Mouse (Mus musculus) liver, embryonic 15.5 days (tissue): ENCODE data around the gene Htr2a. TPM values are rescaled to one million over a fixed set of nuclear protein-coding genes. Genes with fewer than 3 reads are reported as not detected.

ENCODE experiments used
- ATAC-seq: fragments of 200-750 bp; cut with Nextera tagmentation; 2 replicates; pipeline ENCODE4 v1.8.0; 2017; ENCODE audit warnings: moderate number of reproducible peaks, mild to moderate bottlenecking, moderate library complexity; ENCODE audit not compliant: insufficient read depth
- H3K27ac ChIP-seq: fragments of 300-500 bp; sonication (generic); replicated peaks from 2 replicates; pipeline ENCODE4 v1.5.1; 2015; ENCODE audit warnings: mild to moderate bottlenecking, inconsistent platforms
- H3K27me3 ChIP-seq: fragments of 300-500 bp; sonication (generic); 2 replicates; pipeline ENCODE4 v1.6.1; 2015; ENCODE audit warnings: mild to moderate bottlenecking, inconsistent platforms
- H3K36me3 ChIP-seq: fragments of 300-500 bp; sonication (generic); replicated peaks from 2 replicates; pipeline ENCODE4 v1.6.1; 2015; ENCODE audit warnings: moderate library complexity, mild to moderate bottlenecking, inconsistent platforms
- H3K4me1 ChIP-seq: fragments of 300-500 bp; sonication (generic); replicated peaks from 2 replicates; pipeline ENCODE4 v1.6.1; 2015; ENCODE audit warnings: inconsistent platforms
- H3K4me2 ChIP-seq: fragments of 300-500 bp; sonication (generic); 2 replicates; pipeline ENCODE4 v1.6.1; 2015; ENCODE audit warnings: moderate library complexity, mild to moderate bottlenecking, inconsistent platforms
- H3K4me3 ChIP-seq: fragments of 300-500 bp; sonication (generic); replicated peaks from 2 replicates; pipeline ENCODE4 v1.5.1; 2015; ENCODE audit warnings: mild to moderate bottlenecking, inconsistent platforms
- H3K9ac ChIP-seq: fragments of 300-500 bp; sonication (generic); 2 replicates; pipeline ENCODE4 v1.6.1; 2015; ENCODE audit warnings: moderate library complexity, mild to moderate bottlenecking, inconsistent platforms
- H3K9me3 ChIP-seq: fragments of 300-500 bp; sonication (generic); replicated peaks from 2 replicates; pipeline ENCODE4 v1.6.1; 2016; ENCODE audit warnings: inconsistent platforms
- WGBS: fragments of 180-500 bp; shearing (Covaris S2); methylation state at CpG from one replicate; pipeline ENCODE4 v1.1.7; 2015; ENCODE audit warnings: mixed read lengths; ENCODE audit not compliant: insufficient replicate concordance; 5-methylcytosine and 5-hydroxymethylcytosine counted together
- polyA plus RNA-seq: library from polyadenylated mRNA; unstranded; fragments of >200 nt; fragmentation: Nextera tagmentation; extraction: Ambion mirVana; gene quantifications from 2 replicates; pipeline ENCODE4 v1.2.1, GENCODE M21; 2015

Htr2a gene
- polyA plus RNA-seq, 1 experiment from 2014 or later = 0.20 TPM

- no peak overlapping the region for H3K27ac ChIP-seq
- no peaks in the 10 kb centered on the region for H3K9me3 ChIP-seq
- no peak overlapping the region for H3K4me2 ChIP-seq
- no peaks in the 10 kb centered on the region; the same call in 1 of the 2 replicates for H3K4me1 ChIP-seq
- H3K36me3 ChIP-seq = no peaks in the 10 kb centered on the region
- no peak overlapping the region for H3K9ac ChIP-seq
- WGBS = 48% methylated on average over 3 of the region's 3 CpGs
- H3K27me3 ChIP-seq = no peaks in the 10 kb centered on the region
- no peak overlapping the region for H3K4me3 ChIP-seq
- ATAC-seq = no peak
Measured at GRCm38 (mm10) chr14:74699241-74699640, 58.6 kb downstream of the Htr2a start.

GRCm38 (mm10) chr14:74703930-74704329 lies 63.3 kb downstream of the Htr2a start:
- no peak overlapping the region for H3K9ac ChIP-seq
- H3K9me3 ChIP-seq = no peaks in the 10 kb centered on the region
- H3K4me3 ChIP-seq = no peak overlapping the region
- WGBS = 31% methylated on average over 6 of the region's 6 CpGs
- H3K27me3 ChIP-seq = no peaks in the 10 kb centered on the region
- no peaks in the 10 kb centered on the region for H3K36me3 ChIP-seq
- no peak overlapping the region for H3K27ac ChIP-seq
- ATAC-seq = no peak
- H3K4me2 ChIP-seq = no peak overlapping the region
- no peaks in the 10 kb centered on the region; the same call in 1 of the 2 replicates for H3K4me1 ChIP-seq

GRCm38 (mm10) chr14:74709054-74709453 lies 68.4 kb downstream of the Htr2a start:
- Histone ChIP-seq H3K27me3 (no peaks in the 10 kb centered on the region), H3K4me1 (no peaks in the 10 kb centered on the region), H3K27ac (no peak overlapping the region), H3K9ac (no peak overlapping the region), H3K9me3 (no peaks in the 10 kb centered on the region), H3K4me3 (no peak overlapping the region), H3K36me3 (no peaks in the 10 kb centered on the region), H3K4me2 (no peak overlapping the region)
- no peak for ATAC-seq
- WGBS = 13% methylated on average over 3 of the region's 3 CpGs

- WGBS = 59% methylated on average over 3 of the region's 3 CpGs
- ATAC-seq = no peak
- H3K9ac ChIP-seq = no peak overlapping the region
- no peak overlapping the region for H3K27ac ChIP-seq
- no peak overlapping the region for H3K4me2 ChIP-seq
- peaks cover 3% of the 10 kb centered on the region; the same call in 1 of the 2 replicates for H3K27me3 ChIP-seq
- H3K9me3 ChIP-seq = no peaks in the 10 kb centered on the region
- no peaks in the 10 kb centered on the region for H3K36me3 ChIP-seq
- H3K4me3 ChIP-seq = no peak overlapping the region
- H3K4me1 ChIP-seq = no peaks in the 10 kb centered on the region
Measured at GRCm38 (mm10) chr14:74723541-74723940, 82.9 kb downstream of the Htr2a start.

GRCm38 (mm10) chr14:74731221-74732078 lies 90.8 kb downstream of the Htr2a start:
- Histone ChIP-seq H3K36me3 (peaks cover 12% of the 10 kb centered on the region), H3K4me2 (peak overlapping the region; percentile 85), H3K9me3 (no peaks in the 10 kb centered on the region), H3K27ac (peak overlapping the region; percentile 77), H3K4me3 (peak overlapping the region; percentile 73), H3K4me1 (peaks cover 17% of the 10 kb centered on the region), H3K27me3 (no peaks in the 10 kb centered on the region), H3K9ac (peak overlapping the region; percentile 80)
- 25% methylated on average over 9 of the region's 9 CpGs for WGBS
- peak; percentile 1; the same call in 1 of the 2 replicates for ATAC-seq

GRCm38 (mm10) chr14:74732079-74732783 lies 91.6 kb downstream of the Htr2a start, which contains the start of gene Esd:
Gene Esd, plus strand, starts transcription at chr14:74732297.
- no peaks in the 10 kb centered on the region for H3K27me3 ChIP-seq
- peak within 1 kb of the TSS; percentile 80 for H3K27ac ChIP-seq
- no peaks in the 10 kb centered on the region for H3K9me3 ChIP-seq
- H3K4me3 ChIP-seq = peak within 1 kb of the TSS; percentile 73
- H3K4me1 ChIP-seq = peaks cover 17% of the 10 kb centered on the region
- ATAC-seq = peak; percentile 99
- H3K9ac ChIP-seq = peak within 1 kb of the TSS; percentile 80
- peaks cover 20% of the 10 kb centered on the region for H3K36me3 ChIP-seq
- 0% methylated on average over 50 of the region's 53 CpGs for WGBS
- peak within 1 kb of the TSS; percentile 85 for H3K4me2 ChIP-seq

GRCm38 (mm10) chr14:74733397-74733796 lies 92.8 kb downstream of the Htr2a start:
- Histone ChIP-seq H3K4me3 (peak overlapping the region; percentile 73), H3K36me3 (peaks cover 32% of the 10 kb centered on the region), H3K9me3 (no peaks in the 10 kb centered on the region), H3K27me3 (no peaks in the 10 kb centered on the region), H3K9ac (peak overlapping the region; percentile 26; the same call in 1 of the 2 replicates), H3K27ac (peak overlapping the region; percentile 39; the same call in 1 of the 2 replicates), H3K4me1 (peaks cover 17% of the 10 kb centered on the region), H3K4me2 (peak overlapping the region; percentile 85)
- no peak for ATAC-seq
- WGBS = 60% methylated on average over 2 of the region's 2 CpGs

- Histone ChIP-seq H3K9ac (no peak overlapping the region), H3K27me3 (no peaks in the 10 kb centered on the region), H3K4me2 (no peak overlapping the region), H3K27ac (no peak overlapping the region), H3K9me3 (no peaks in the 10 kb centered on the region), H3K4me1 (peaks cover 17% of the 10 kb centered on the region), H3K36me3 (peaks cover 51% of the 10 kb centered on the region), H3K4me3 (no peak overlapping the region)
- ATAC-seq = no peak
- WGBS = 54% methylated on average over 6 of the region's 6 CpGs
Measured at GRCm38 (mm10) chr14:74735471-74735870, 94.8 kb downstream of the Htr2a start.

- Histone ChIP-seq H3K9me3 (no peaks in the 10 kb centered on the region), H3K4me1 (peaks cover 13% of the 10 kb centered on the region), H3K9ac (no peak overlapping the region), H3K4me2 (no peak overlapping the region), H3K27me3 (no peaks in the 10 kb centered on the region), H3K36me3 (peaks cover 64% of the 10 kb centered on the region), H3K4me3 (no peak overlapping the region), H3K27ac (no peak overlapping the region)
- WGBS = 87% methylated on average over 6 of the region's 6 CpGs
- ATAC-seq = no peak
Measured at GRCm38 (mm10) chr14:74736850-74737249, 96.2 kb downstream of the Htr2a start.
